Comparison of ENCODE assay signal across 27 mouse cellular contexts in genomic region chr1:134142363-134142794, GRCm38 (mm10). TPM values are rescaled to one million over a fixed set of nuclear protein-coding genes. Genes with fewer than 3 reads are reported as not detected.
DNase-seq lines count a peak whose midpoint lies in the region; ATAC-seq and TF ChIP-seq lines count a peak whose summit lies in the region.
"Had no signal": no experiment of that assay in that cellular context is flagged by ENCODE, and none has a peak within 500 bp of the region (broad histone marks: within the 10 kb centered on the region; RNA-seq: fewer than 3 reads in every experiment).

No protein-coding gene starts in this region.

- H3K27ac ChIP-seq in forebrain, embryonic 12.5 days: 0 out of 2 replicates have a peak overlapping the region, but pooled peaks have one; percentile 50
- no peak overlapping the region for H3K27ac ChIP-seq in forebrain, embryonic 11.5 days (ENCODE audit: low read depth, low read length)
- no peak overlapping the region for H3K27ac ChIP-seq in forebrain, postnatal 0 days (ENCODE audit: low read depth, low read length)
- no peak overlapping the region for H3K27ac ChIP-seq in neural tube, embryonic 12.5 days
- H3K27ac ChIP-seq in gastrocnemius, adult 2 months: no peak overlapping the region
- H3K27ac ChIP-seq: embryonic facial prominence, embryonic 15.5 days; limb, embryonic 13.5 days; liver, embryonic 13.5 days had no signal

- no peaks in the 10 kb centered on the region for H3K9me3 ChIP-seq in forebrain, embryonic 12.5 days
- H3K9me3 ChIP-seq in forebrain, embryonic 11.5 days (ENCODE audit: control insufficient read depth, low read length): no peaks in the 10 kb centered on the region
- no peaks in the 10 kb centered on the region for H3K9me3 ChIP-seq in forebrain, postnatal 0 days (ENCODE audit: low read length)
- H3K9me3 ChIP-seq in neural tube, embryonic 12.5 days: no peaks in the 10 kb centered on the region
- H3K9me3 ChIP-seq: embryonic facial prominence, embryonic 15.5 days; limb, embryonic 13.5 days; liver, embryonic 13.5 days had no signal

- H3K4me1 ChIP-seq in forebrain, embryonic 12.5 days: peaks cover 19% of the 10 kb centered on the region
- H3K4me1 ChIP-seq in forebrain, embryonic 11.5 days (replicated peaks; ENCODE audit: control insufficient read depth, insufficient read depth, low read length): no peaks in the 10 kb centered on the region
- H3K4me1 ChIP-seq in forebrain, postnatal 0 days (ENCODE audit: insufficient read depth): no peaks in the 10 kb centered on the region
- peaks cover 11% of the 10 kb centered on the region for H3K4me1 ChIP-seq in neural tube, embryonic 12.5 days
- H3K4me1 ChIP-seq: liver, embryonic 13.5 days had no signal

- no peak overlapping the region for H3K4me2 ChIP-seq in forebrain, embryonic 12.5 days
- no peak overlapping the region for H3K4me2 ChIP-seq in forebrain, embryonic 11.5 days (ENCODE audit: low read depth, low read length, severe bottlenecking)
- H3K4me2 ChIP-seq in forebrain, postnatal 0 days (ENCODE audit: low read depth): no peak overlapping the region
- H3K4me2 ChIP-seq in neural tube, embryonic 12.5 days (replicated peaks): no peak overlapping the region
- H3K4me2 ChIP-seq: embryonic facial prominence, embryonic 15.5 days; heart, embryonic 11.5 days; limb, embryonic 13.5 days; liver, embryonic 13.5 days; lung, embryonic 14.5 days had no signal

- no peak overlapping the region for H3K9ac ChIP-seq in forebrain, embryonic 12.5 days
- H3K9ac ChIP-seq in forebrain, embryonic 11.5 days (ENCODE audit: low read length): no peak overlapping the region
- no peak overlapping the region for H3K9ac ChIP-seq in forebrain, postnatal 0 days
- H3K9ac ChIP-seq in neural tube, embryonic 12.5 days: no peak overlapping the region
- H3K9ac ChIP-seq: embryonic facial prominence, embryonic 15.5 days; limb, embryonic 13.5 days; liver, embryonic 13.5 days; lung, embryonic 14.5 days had no signal

- ATAC-seq in forebrain, embryonic 12.5 days (ENCODE audit: low FRiP score): peak; percentile 39; the same call in 1 of the 2 replicates
- ATAC-seq in forebrain, embryonic 11.5 days (replicated peaks; ENCODE audit: low FRiP score): no peak
- ATAC-seq in forebrain, postnatal 0 days: peak; percentile 32; the same call in 1 of the 2 replicates
- peak; percentile 70; the same call in 1 of the 2 replicates for ATAC-seq in neural tube, embryonic 12.5 days (ENCODE audit: low FRiP score, low read depth)

- no peak for TF ChIP-seq CTCF in forebrain, postnatal 0 days (IDR thresholded peaks at IDR 0.05; ENCODE audit: low read depth)
- no peak for TF ChIP-seq CTCF in gastrocnemius, adult 2 months (IDR thresholded peaks at IDR 0.05)

- WGBS in forebrain, embryonic 12.5 days: 49% methylated on average over 4 of the region's 4 CpGs
- WGBS in forebrain, embryonic 11.5 days: 57% methylated on average over 4 of the region's 4 CpGs
- 33% methylated on average over 4 of the region's 4 CpGs for WGBS in forebrain, postnatal 0 days
- WGBS in neural tube, embryonic 12.5 days: 32% methylated on average over 4 of the region's 4 CpGs

- H3K36me3 ChIP-seq in forebrain, embryonic 12.5 days (replicated peaks): no peaks in the 10 kb centered on the region
- no peaks in the 10 kb centered on the region for H3K36me3 ChIP-seq in forebrain, embryonic 11.5 days (ENCODE audit: control insufficient read depth, insufficient read depth, low read length)
- no peaks in the 10 kb centered on the region for H3K36me3 ChIP-seq in forebrain, postnatal 0 days (ENCODE audit: insufficient read depth)
- H3K36me3 ChIP-seq in neural tube, embryonic 12.5 days: no peaks in the 10 kb centered on the region
- H3K36me3 ChIP-seq: embryonic facial prominence, embryonic 15.5 days; limb, embryonic 13.5 days; liver, embryonic 13.5 days had no signal

- peaks cover 5% of the 10 kb centered on the region; the same call in 1 of the 2 replicates for H3K27me3 ChIP-seq in forebrain, embryonic 12.5 days
- no peaks in the 10 kb centered on the region for H3K27me3 ChIP-seq in forebrain, embryonic 11.5 days (ENCODE audit: control insufficient read depth, insufficient read depth, low read length)
- no peaks in the 10 kb centered on the region for H3K27me3 ChIP-seq in forebrain, postnatal 0 days (ENCODE audit: insufficient read depth, low read length)
- no peaks in the 10 kb centered on the region for H3K27me3 ChIP-seq in neural tube, embryonic 12.5 days (replicated peaks)
- H3K27me3 ChIP-seq: embryonic facial prominence, embryonic 15.5 days; limb, embryonic 13.5 days had no signal

- DNase-seq in forebrain, embryonic 11.5 days (ENCODE audit: low spot score): no peak
- no peak for DNase-seq in forebrain, postnatal 0 days
- peak; percentile 33 for DNase-seq in mesoderm, embryonic 11.5 days (ENCODE audit: low read depth, low spot score)
- DNase-seq in gastrocnemius, adult 2 months: no peak
- no peak for DNase-seq in cerebellum, adult 9-11 months
- no peak for DNase-seq in ovary, postnatal 10 days (ENCODE audit: low spot score)
- DNase-seq: adrenal gland, adult 8-10 months; cerebellum, postnatal 10 days; heart, postnatal 10 days; kidney, adult 2 months; kidney, postnatal 36 days; liver, embryonic 13.5 days; lung, embryonic 14.5 days; lung, postnatal 36 days; right cerebral cortex, postnatal 14 days; thymus, postnatal 36 days had no signal

- H3K4me3 ChIP-seq in forebrain, embryonic 12.5 days (replicated peaks): no peak overlapping the region
- H3K4me3 ChIP-seq in forebrain, embryonic 11.5 days (ENCODE audit: low read depth, low read length): no peak overlapping the region
- H3K4me3 ChIP-seq in forebrain, postnatal 0 days (ENCODE audit: low read depth, low read length): no peak overlapping the region
- H3K4me3 ChIP-seq in neural tube, embryonic 12.5 days: no peak overlapping the region
- H3K4me3 ChIP-seq in gastrocnemius, adult 2 months: no peak overlapping the region
- H3K4me3 ChIP-seq: embryonic facial prominence, embryonic 15.5 days; limb, embryonic 13.5 days; liver, embryonic 13.5 days had no signal

- intact Hi-C loops in gastrocnemius, adult 2 months (cut with DNase I): no loop called here

RNA-seq across cellular contexts. Expression of gene Chit1, which starts 31.3 kb away (rescaled TPM):
- polyA plus RNA-seq in forebrain, embryonic 12.5 days (2016; fragmentation: Nextera tagmentation; extraction: Ambion mirVana): not detected in 2 replicates
- not detected in 2 replicates for polyA plus RNA-seq in forebrain, embryonic 11.5 days (2014; fragmentation: Nextera tagmentation; extraction: Ambion mirVana)
- total RNA-seq in forebrain, postnatal 0 days (2014; rRNA removed): 0.19 and 0.46 TPM in 2 replicates
- 0.30 and 0.41 TPM in 2 replicates for polyA plus RNA-seq in forebrain, postnatal 0 days (2015; fragmentation: Nextera tagmentation; extraction: Ambion mirVana)
- polyA plus RNA-seq in neural tube, embryonic 12.5 days (2016; fragmentation: Nextera tagmentation; extraction: Ambion mirVana): 0.15 and 0.38 TPM in 2 replicates
- total RNA-seq in gastrocnemius, adult 2 months (2021): not detected
- total RNA-seq: gastrocnemius, adult 18-20 months; heart, postnatal 10 days; megakaryocyte-erythroid progenitor cell, adult 5-6 weeks had no signal
- polyA plus RNA-seq: kidney, adult 2 months; lung, embryonic 14.5 days; spleen, adult 2 months; stomach, embryonic 14.5 days had no signal

RNA-seq across cellular contexts. Expression of gene Chil1, which starts 39.6 kb away (rescaled TPM):
- polyA plus RNA-seq in forebrain, embryonic 12.5 days (2016; fragmentation: Nextera tagmentation; extraction: Ambion mirVana): 1.9 and 2.5 TPM in 2 replicates
- polyA plus RNA-seq in forebrain, embryonic 11.5 days (2014; fragmentation: Nextera tagmentation; extraction: Ambion mirVana): 0.27 and 0.65 TPM in 2 replicates
- 0.38 and 1.3 TPM in 2 replicates for total RNA-seq in forebrain, postnatal 0 days (2014; rRNA removed)
- polyA plus RNA-seq in forebrain, postnatal 0 days (2015; fragmentation: Nextera tagmentation; extraction: Ambion mirVana): 3.3 and 4.1 TPM in 2 replicates
- polyA plus RNA-seq in neural tube, embryonic 12.5 days (2016; fragmentation: Nextera tagmentation; extraction: Ambion mirVana): 2.2 and 2.5 TPM in 2 replicates
- total RNA-seq in gastrocnemius, adult 2 months (2021): 1 to 10 TPM; 1.8 to 6.9 TPM
- polyA plus RNA-seq: lung, embryonic 14.5 days had no signal

RNA-seq across cellular contexts. Expression of gene Mybph, which starts 50.9 kb away (rescaled TPM):
- polyA plus RNA-seq in forebrain, embryonic 12.5 days (2016; fragmentation: Nextera tagmentation; extraction: Ambion mirVana): 0.15 and 0.34 TPM in 2 replicates
- polyA plus RNA-seq in forebrain, embryonic 11.5 days (2014; fragmentation: Nextera tagmentation; extraction: Ambion mirVana): not detected in 2 replicates
- 0.10 and 0.23 TPM in 2 replicates for total RNA-seq in forebrain, postnatal 0 days (2014; rRNA removed)
- polyA plus RNA-seq in forebrain, postnatal 0 days (2015; fragmentation: Nextera tagmentation; extraction: Ambion mirVana): 0.12 TPM in 1 of 2 replicates, not detected in the other
- 8.6 and 13.0 TPM in 2 replicates for polyA plus RNA-seq in neural tube, embryonic 12.5 days (2016; fragmentation: Nextera tagmentation; extraction: Ambion mirVana)
- total RNA-seq in gastrocnemius, adult 2 months (2021): 100 to 1,000 TPM; 192 to 318 TPM
- total RNA-seq: granulocyte monocyte progenitor cell, adult 5-6 weeks; layer of hippocampus, postnatal 10 days; megakaryocyte-erythroid progenitor cell, adult 5-6 weeks had no signal
- polyA plus RNA-seq: lung, embryonic 14.5 days; spleen, adult 2 months; stomach, embryonic 14.5 days had no signal
